Mouse (Mus musculus) kidney, adult 10 weeks (tissue): ENCODE data around the gene Dbn1. TPM values are rescaled to one million over a fixed set of nuclear protein-coding genes. Genes with fewer than 3 reads are reported as not detected.

Source experiments
- polyA plus RNA-seq: library from polyadenylated mRNA; stranded (reverse); fragments of 350-450 nt; fragmentation: Illumina TruSeq; extraction: RNeasy Lipid Tissue Mini Kit (QIAGEN cat#74804); gene quantifications from one replicate; pipeline ENCODE4 v1.2.3, GENCODE M21; 2014; ENCODE audit warnings: low read depth, low replicate concordance

Dbn1 gene
- 1.0 TPM for polyA plus RNA-seq

DNA sequence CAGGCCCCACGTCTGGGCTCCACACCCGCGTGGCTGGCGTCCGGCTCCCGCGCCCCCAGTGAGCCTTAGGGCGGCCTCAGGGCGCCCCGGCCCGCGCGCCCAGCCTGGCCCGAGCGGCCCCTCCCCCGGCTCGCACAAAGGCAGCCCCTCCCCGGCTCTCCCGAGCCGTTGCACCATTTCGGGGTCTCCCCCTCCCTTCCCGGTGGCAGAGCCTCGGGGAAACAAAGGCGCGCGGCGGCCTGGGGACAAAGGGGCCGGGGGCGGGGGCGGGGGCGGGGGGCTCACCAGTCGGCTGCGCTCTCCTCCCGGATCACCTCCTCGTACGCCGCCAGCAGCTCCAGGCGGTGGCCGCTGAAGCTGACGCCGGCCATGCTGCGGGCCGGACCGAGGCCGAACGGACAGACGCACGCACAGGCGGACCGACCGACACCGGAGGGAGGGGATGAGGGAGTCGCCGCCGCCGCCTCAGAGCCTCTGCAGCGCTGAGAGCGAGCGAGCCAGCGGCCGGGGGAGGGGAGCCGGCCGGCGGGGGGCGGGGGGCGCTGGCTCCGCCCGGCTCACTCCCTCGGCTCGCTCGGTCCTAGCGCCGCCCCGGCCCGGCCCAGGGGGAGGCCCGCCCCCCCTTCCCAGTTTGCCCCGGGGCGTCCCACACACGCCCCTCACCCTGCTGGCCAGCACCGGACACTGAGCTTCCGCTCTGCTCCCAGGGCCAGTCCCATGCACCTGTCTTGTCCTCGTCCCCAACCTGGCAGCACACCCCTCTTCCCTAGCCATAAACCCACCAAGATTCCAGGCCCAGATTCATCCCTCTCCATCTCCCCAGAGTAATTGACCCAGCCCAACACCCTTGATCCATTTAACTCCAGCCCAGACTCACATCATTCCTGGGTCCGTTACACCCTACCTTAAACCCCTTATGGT lies at the start of gene Dbn1:
Gene Dbn1 (minus strand): TSS at position 534 of the 921 bp plus-strand sequence.

DNA sequence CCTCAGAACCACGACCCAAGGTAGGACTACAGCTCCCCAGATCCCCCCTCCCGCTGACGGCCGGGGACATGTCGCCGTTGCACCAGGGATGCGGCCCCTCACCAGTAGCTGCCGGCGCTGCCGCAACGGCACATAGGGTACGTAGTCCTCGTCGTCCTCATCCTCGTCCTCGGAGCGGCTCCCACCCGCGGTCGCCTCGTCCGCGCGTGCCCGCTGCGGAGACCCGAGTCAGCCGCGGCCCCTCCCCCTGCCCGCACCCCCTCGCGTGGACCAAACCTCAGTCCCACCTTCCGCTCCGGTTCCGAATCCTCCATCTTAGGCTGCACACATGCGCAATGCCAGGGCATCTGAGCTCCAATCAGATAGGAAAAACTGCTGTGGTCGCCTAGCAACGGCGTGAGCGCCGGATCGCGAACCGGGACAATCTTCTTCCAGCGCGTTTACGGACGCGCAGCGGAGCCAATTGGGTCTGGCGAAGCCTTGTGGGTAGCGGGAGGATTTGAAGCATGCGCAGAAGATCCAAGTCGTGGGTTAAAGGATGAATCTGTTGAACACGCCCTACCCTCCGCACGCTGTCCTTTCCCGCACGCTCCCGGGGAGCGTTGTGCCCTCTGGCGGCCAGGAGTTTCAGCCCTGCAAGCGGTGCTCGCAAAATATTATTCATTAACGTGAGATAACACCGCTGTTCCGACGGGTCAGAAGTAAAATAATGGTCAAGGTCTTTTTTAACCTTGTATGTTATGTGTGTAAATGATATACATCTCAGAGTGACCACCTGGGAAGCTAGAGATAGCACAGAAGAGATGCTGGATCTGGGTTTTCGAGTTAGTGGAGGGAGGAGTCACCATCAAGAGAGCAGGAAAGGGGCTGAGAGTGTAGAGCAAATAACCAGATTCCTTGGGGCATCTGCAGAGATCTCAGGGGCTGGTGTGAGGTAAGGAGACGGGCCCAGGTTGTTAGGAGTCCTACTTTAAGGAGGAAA lies 48.6 kb upstream of the Dbn1 start, which contains the start of gene Ddx41:
Gene Ddx41 (minus strand): TSS at position 465 of the 982 bp plus-strand sequence.

GRCm38 (mm10) chr13:55529198-55529915 lies 41.4 kb upstream of the Dbn1 start, which contains the start of gene Dok3:
Dok3 (minus strand) TSS chr13:55529296.

GRCm38 (mm10) chr13:55513111-55513748 lies 25.3 kb upstream of the Dbn1 start, which contains the start of gene Pdlim7:
Pdlim7 (minus strand) TSS chr13:55513676.

GRCm38 (mm10) chr13:55464027-55464884 lies 23.7 kb downstream of the Dbn1 start, which contains the start of gene Prr7:
Prr7 (plus strand) TSS chr13:55464267.

DNA sequence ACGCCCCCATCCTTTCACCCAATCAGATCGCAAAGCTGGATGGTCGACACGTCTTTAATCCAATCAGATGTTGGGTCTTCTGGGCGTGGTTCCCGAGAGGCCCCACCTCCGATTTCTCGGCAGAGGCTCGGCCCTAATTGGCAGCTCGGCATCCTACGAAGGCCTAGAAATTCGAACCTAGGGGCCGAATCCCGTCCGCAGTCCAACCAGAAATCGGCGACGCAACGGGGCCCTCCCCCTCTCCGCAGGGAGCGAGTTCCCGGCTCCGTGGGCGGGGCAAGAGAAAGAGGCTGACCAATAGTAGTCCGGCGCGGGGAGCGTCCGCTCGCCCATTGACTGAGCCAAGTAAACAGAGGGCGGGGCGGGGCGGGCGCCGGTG lies 43.0 kb downstream of the Dbn1 start, which contains the start of gene Grk6:
Gene Grk6 (plus strand): TSS at position 136 of the 379 bp plus-strand sequence.

GRCm38 (mm10) chr13:55426613-55427012 lies 61.3 kb downstream of the Dbn1 start, which contains the start of gene F12:
F12 (minus strand) TSS chr13:55426793.

Other genes starting within 250 kb of the Dbn1 start
- gene Prelid1, start 167.6 kb downstream of the Dbn1 start, polyA plus RNA-seq, result 11.6 TPM
- 10.4 TPM for gene Rab24, start 166.2 kb downstream of the Dbn1 start, polyA plus RNA-seq
- not detected for gene Mxd3, start 158.3 kb downstream of the Dbn1 start, polyA plus RNA-seq
- gene Lman2, start 125.3 kb downstream of the Dbn1 start, polyA plus RNA-seq, result 37.2 TPM
- gene Rgs14, start 118.4 kb downstream of the Dbn1 start, polyA plus RNA-seq, result not detected
- gene Slc34a1, start 89.9 kb downstream of the Dbn1 start, polyA plus RNA-seq, result 557 TPM
- gene Pfn3, start 72.9 kb downstream of the Dbn1 start, polyA plus RNA-seq, result not detected
- not detected for gene F12, start 61.3 kb downstream of the Dbn1 start, polyA plus RNA-seq
- 3.1 TPM for gene Grk6, start 43.0 kb downstream of the Dbn1 start, polyA plus RNA-seq
- gene Prr7, start 23.8 kb downstream of the Dbn1 start, polyA plus RNA-seq, result not detected
- gene Pdlim7, start 25.6 kb upstream of the Dbn1 start, polyA plus RNA-seq, result 0.40 TPM
- gene Dok3, start 41.2 kb upstream of the Dbn1 start, polyA plus RNA-seq, result not detected
- gene Ddx41, start 48.5 kb upstream of the Dbn1 start, polyA plus RNA-seq, result 1.7 TPM
- 3.2 TPM for gene Fam193b, start 83.0 kb upstream of the Dbn1 start, polyA plus RNA-seq
- gene Tmed9, start 85.6 kb upstream of the Dbn1 start, polyA plus RNA-seq, result 45.7 TPM
- gene B4galt7, start 111.8 kb upstream of the Dbn1 start, polyA plus RNA-seq, result 1.7 TPM
- gene Caml, start 134.9 kb upstream of the Dbn1 start, polyA plus RNA-seq, result 48.5 TPM
- 56.2 TPM for gene Ddx46, start 146.9 kb upstream of the Dbn1 start, polyA plus RNA-seq
- 133 TPM for gene B230219D22Rik, start 205.0 kb upstream of the Dbn1 start, polyA plus RNA-seq
- 121 TPM for gene Txndc15, start 226.5 kb upstream of the Dbn1 start, polyA plus RNA-seq
- 18.8 TPM for gene Pcbd2, start 239.3 kb upstream of the Dbn1 start, polyA plus RNA-seq